Mouse (Mus musculus) thymus, postnatal 10 days (tissue): ENCODE results near the gene Abcf2.
A peak's percentile ranks its signal among the peaks of the same experiment; 100 is the strongest.

Experiments used
- DNase-seq, 2 experiments: peaks; one replicate each; pipeline ENCODE4 v3.0.0; 2021; ENCODE audit warnings: low spot score in 2 of 2

Abcf2 gene

GRCm38 (mm10) chr5:24601911-24602750 is 24.9 kb upstream of the Abcf2 start:
- DNase-seq: no peak

- no peak for DNase-seq
These were observed 24.0 kb upstream of the Abcf2 start for GRCm38 (mm10) chr5:24601071-24601835.

- DNase-seq: no peak
These were observed 23.0 kb upstream of the Abcf2 start for GRCm38 (mm10) chr5:24600236-24600635.

GRCm38 (mm10) chr5:24599137-24599536 is 21.9 kb upstream of the Abcf2 start:
- no peak for DNase-seq

- peak; percentile 51 to 80 for DNase-seq
These were observed 21.3 kb upstream of the Abcf2 start for GRCm38 (mm10) chr5:24598570-24599006.

- no peak for DNase-seq
These were observed 20.8 kb upstream of the Abcf2 start for GRCm38 (mm10) chr5:24597901-24598569.

- peak; percentile 45 to 73 for DNase-seq
These were observed 20.0 kb upstream of the Abcf2 start for GRCm38 (mm10) chr5:24597221-24597728.

GRCm38 (mm10) chr5:24596519-24597171 is 19.4 kb upstream of the Abcf2 start:
- no peak for DNase-seq

GRCm38 (mm10) chr5:24595786-24596380 is 18.6 kb upstream of the Abcf2 start:
- DNase-seq: no peak

- no peak for DNase-seq
These were observed 18.0 kb upstream of the Abcf2 start for GRCm38 (mm10) chr5:24595261-24595660.

GRCm38 (mm10) chr5:24594346-24594745 is 17.1 kb upstream of the Abcf2 start:
- no peak for DNase-seq

- no peak for DNase-seq
These were observed 16.7 kb upstream of the Abcf2 start for GRCm38 (mm10) chr5:24593928-24594327.

- no peak for DNase-seq
These were observed 16.0 kb upstream of the Abcf2 start for GRCm38 (mm10) chr5:24593230-24593629.

- no peak for DNase-seq
These were observed 15.3 kb upstream of the Abcf2 start for GRCm38 (mm10) chr5:24592471-24593160.

- DNase-seq: no peak
These were observed 14.7 kb upstream of the Abcf2 start for GRCm38 (mm10) chr5:24591796-24592470.

- DNase-seq: no peak
These were observed 14.0 kb upstream of the Abcf2 start for GRCm38 (mm10) chr5:24591268-24591721.

- DNase-seq: no peak
These were observed 12.5 kb upstream of the Abcf2 start for GRCm38 (mm10) chr5:24589511-24590500.

GRCm38 (mm10) chr5:24587200-24587577 is 9.9 kb upstream of the Abcf2 start:
- no peak for DNase-seq
